ENCODE assay signal across 8 mouse cellular contexts in the genomic region with DNA sequence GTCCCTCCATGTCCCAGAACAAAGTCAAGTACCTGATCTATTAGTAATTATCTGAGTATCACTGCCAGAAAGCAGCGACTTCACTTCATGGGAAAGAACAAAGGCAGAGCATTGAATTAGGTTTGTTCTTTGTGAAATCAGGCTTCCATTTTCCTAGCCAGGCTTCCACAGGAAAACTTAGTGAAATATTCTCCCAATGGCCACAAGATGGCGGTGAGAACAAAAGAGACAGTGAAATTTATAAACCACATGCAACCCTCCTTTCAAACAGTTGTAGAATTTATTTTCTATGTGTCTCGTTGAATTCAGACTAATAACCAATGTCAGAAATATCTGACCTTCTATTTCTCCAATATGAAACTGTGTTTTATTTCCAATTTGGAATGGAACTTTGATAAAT. TPM values are rescaled to one million over a fixed set of nuclear protein-coding genes. Genes with fewer than 3 reads are reported as not detected.
DNase-seq lines count a peak whose midpoint lies in the region; ATAC-seq and TF ChIP-seq lines count a peak whose summit lies in the region.

No protein-coding gene starts in this region.

- no peak for ATAC-seq in heart, embryonic 11.5 days (replicated peaks; ENCODE audit: insufficient number of reproducible peaks, low FRiP score, low TSS enrichment)
- no peak for ATAC-seq in midbrain, embryonic 14.5 days (ENCODE audit: low FRiP score, low TSS enrichment)

- TF ChIP-seq POLR2A in CH12.LX (IDR thresholded peaks at IDR 0.05; ENCODE audit: low read depth, low read length): no peak

- H3K27ac ChIP-seq in heart, embryonic 11.5 days (ENCODE audit: low read depth, low read length): no peak overlapping the region
- H3K27ac ChIP-seq in CH12.LX (ENCODE audit: insufficient read depth, low read depth): no peak overlapping the region
- H3K27ac ChIP-seq in midbrain, embryonic 14.5 days (replicated peaks; ENCODE audit: low read depth, low read length): no peak overlapping the region

- H3K27me3 ChIP-seq in heart, embryonic 11.5 days (ENCODE audit: control insufficient read depth, insufficient read depth, low read length): no peaks in the 10 kb centered on the region
- no peaks in the 10 kb centered on the region for H3K27me3 ChIP-seq in CH12.LX (replicated peaks)
- no peaks in the 10 kb centered on the region for H3K27me3 ChIP-seq in midbrain, embryonic 14.5 days (ENCODE audit: control insufficient read depth, insufficient read depth, low read length)

- TF ChIP-seq EP300 in CH12.LX (IDR thresholded peaks at IDR 0.05; ENCODE audit: low read length): no peak

- TF ChIP-seq RAD21 in CH12.LX (IDR thresholded peaks at IDR 0.05; ENCODE audit: low read depth, low read length): peak; percentile 84

- in situ Hi-C loops in CH12.LX (cut with MboI; ENCODE audit: low pct_ligation_motif_present, low pct_unique_long_range_greater_than_20kb, low sequenced_read_pairs): loop anchor here (10.0 to 25.0 kb wide), 2 partner anchors 184 to 276 kb away; no protein-coding TSS in a partner anchor

- H3K4me3 ChIP-seq in heart, embryonic 11.5 days (ENCODE audit: low read depth, low read length): no peak overlapping the region
- no peak overlapping the region for H3K4me3 ChIP-seq in CH12.LX (replicated peaks in 1 of 3; ENCODE audit: low read depth in 2 of 3, low read length in 2 of 3, poor library complexity in 1 of 3)
- H3K4me3 ChIP-seq in midbrain, embryonic 14.5 days (replicated peaks; ENCODE audit: low read depth, low read length): no peak overlapping the region

- DNase-seq in heart, adult 8-10 months (ENCODE audit: low spot score): peak; percentile 56
- peak; percentile 53 for DNase-seq in CH12.LX (ENCODE audit: extremely low read depth)
- DNase-seq in brain, embryonic 18.5 days (ENCODE audit: low read depth, low spot score): peak; percentile 68
- DNase-seq in heart, postnatal 10 days: peak; percentile 63 to 73
- peak; percentile 7 to 77 for DNase-seq in layer of hippocampus, adult 18-20 months (ENCODE audit: low spot score in 2 of 2)
- peak; percentile 90 for DNase-seq in midbrain, embryonic 14.5 days
- peak; percentile 15 for DNase-seq in yolk sac, embryonic 10.5 days (ENCODE audit: low spot score)

- dilution Hi-C loops in CH12.LX (cut with MboI; ENCODE audit: extremely low pct_ligation_motif_present, extremely low pct_unique_long_range_greater_than_20kb, low sequenced_read_pairs): no loop called here

- peak; percentile 49 to 90 for TF ChIP-seq CTCF in CH12.LX (conservative IDR thresholded peaks at IDR 0.05 in 1 of 2, IDR thresholded peaks at IDR 0.05 in 1 of 2; ENCODE audit: low read depth in 2 of 2, low read length in 2 of 2)

- H3K4me1 ChIP-seq in heart, embryonic 11.5 days (ENCODE audit: control insufficient read depth, insufficient read depth, low read length): no peaks in the 10 kb centered on the region
- no peaks in the 10 kb centered on the region for H3K4me1 ChIP-seq in CH12.LX (ENCODE audit: control insufficient read depth in 1 of 2, insufficient read depth in 2 of 2)
- no peaks in the 10 kb centered on the region for H3K4me1 ChIP-seq in midbrain, embryonic 14.5 days (ENCODE audit: control insufficient read depth, insufficient read depth, low read length)

- H3K79me2 ChIP-seq in CH12.LX (replicated peaks; ENCODE audit: control insufficient read depth, extremely low read depth, insufficient read depth, poor library complexity, severe bottlenecking): no peaks in the 10 kb centered on the region

- H3K9me3 ChIP-seq in heart, embryonic 11.5 days (replicated peaks; ENCODE audit: control insufficient read depth, low read length): no peaks in the 10 kb centered on the region
- no peaks in the 10 kb centered on the region for H3K9me3 ChIP-seq in CH12.LX (replicated peaks; ENCODE audit: low read length)
- peaks cover 4% of the 10 kb centered on the region for H3K9me3 ChIP-seq in midbrain, embryonic 14.5 days (ENCODE audit: control insufficient read depth, low read length)

- intact Hi-C loops in heart, postnatal 10 days (cut with DNase I): loop anchor here (1.0 to 2.0 kb wide), 4 partner anchors 42 to 338 kb away; a partner anchor contains a TSS

- no peaks in the 10 kb centered on the region for H3K36me3 ChIP-seq in heart, embryonic 11.5 days (ENCODE audit: control insufficient read depth, insufficient read depth, low read length)
- H3K36me3 ChIP-seq in CH12.LX (replicated peaks in 1 of 2; ENCODE audit: control insufficient read depth in 1 of 2, insufficient read depth in 1 of 2, low read length in 1 of 2): no peaks in the 10 kb centered on the region
- no peaks in the 10 kb centered on the region for H3K36me3 ChIP-seq in midbrain, embryonic 14.5 days (ENCODE audit: control insufficient read depth, insufficient read depth, low read length)

- H3K9ac ChIP-seq in heart, embryonic 11.5 days (ENCODE audit: low read depth, low read length): no peak overlapping the region
- H3K9ac ChIP-seq in CH12.LX (ENCODE audit: insufficient read depth, low read depth): no peak overlapping the region
- H3K9ac ChIP-seq in midbrain, embryonic 14.5 days (replicated peaks; ENCODE audit: low read length): no peak overlapping the region

- no peak overlapping the region for H3K4me2 ChIP-seq in heart, embryonic 11.5 days
- no peak overlapping the region for H3K4me2 ChIP-seq in CH12.LX (ENCODE audit: insufficient read depth, low read depth, poor library complexity, severe bottlenecking)
- H3K4me2 ChIP-seq in midbrain, embryonic 14.5 days (ENCODE audit: low read length): no peak overlapping the region

- WGBS in heart, embryonic 11.5 days (ENCODE audit: insufficient replicate concordance): 8% methylated on average over 3 of the region's 3 CpGs
- 3% methylated on average over 3 of the region's 3 CpGs for WGBS in midbrain, embryonic 14.5 days

TF ChIP-seq in CH12.LX, 34 proteins besides CTCF, POLR2A, EP300 and RAD21:
- TF ChIP-seq TBP (conservative IDR thresholded peaks at IDR 0.05; ENCODE audit: low read depth, low read length) (no peak), ZNF384 (IDR thresholded peaks at IDR 0.05; ENCODE audit: low read depth, low read length) (peak; percentile 47; the same call in 1 of the 2 replicates), TCF12 (IDR thresholded peaks at IDR 0.05; ENCODE audit: low read depth, low read length) (no peak), ZC3H11A (IDR thresholded peaks at IDR 0.05; ENCODE audit: low read depth, low read length) (peak; percentile 52), MAZ (IDR thresholded peaks at IDR 0.05; ENCODE audit: low read depth, low read length) (no peak), MYC (IDR thresholded peaks at IDR 0.05; ENCODE audit: low read depth, low read length) (peak; percentile 52; the same call in 1 of the 2 replicates), KAT2A (IDR thresholded peaks at IDR 0.05; ENCODE audit: insufficient replicate concordance, low read length) (no peak), GABPA (IDR thresholded peaks at IDR 0.05; ENCODE audit: insufficient replicate concordance, low read depth, low read length) (no peak), USF1 (IDR thresholded peaks at IDR 0.05; ENCODE audit: low read depth, low read length) (no peak), JUND (conservative IDR thresholded peaks at IDR 0.05; ENCODE audit: low read depth, low read length) (0 out of 2 replicates have a peak, but pooled peaks have one; percentile 34), SMC3 (IDR thresholded peaks at IDR 0.05; ENCODE audit: low read depth, low read length) (peak; percentile 93), CHD2 (IDR thresholded peaks at IDR 0.05; ENCODE audit: low read length) (no peak), ZKSCAN1 (IDR thresholded peaks at IDR 0.05; ENCODE audit: borderline replicate concordance, low read depth, low read length) (no peak), CHD1 (IDR thresholded peaks at IDR 0.05; ENCODE audit: low read depth, low read length) (no peak), SIN3A (IDR thresholded peaks at IDR 0.05; ENCODE audit: low read length) (no peak), BHLHE40 (IDR thresholded peaks at IDR 0.05; ENCODE audit: low read depth, low read length) (no peak), ELF1 (IDR thresholded peaks at IDR 0.05; ENCODE audit: low read depth, low read length) (no peak), MXI1 (IDR thresholded peaks at IDR 0.05; ENCODE audit: low read depth, low read length) (no peak)
TF ChIP-seq in CH12.LX: peak in this region for 5.

RNA-seq across cellular contexts. Expression of a gene that starts 42.2 kb away (rescaled TPM):
- total RNA-seq in heart, adult 8-10 months (2022): 10 to 100 TPM; 10.6 to 19.2 (median 12.6) TPM
- 25.8 and 31.0 TPM in 2 replicates for polyA plus RNA-seq in heart, embryonic 11.5 days (2014; fragmentation: Nextera tagmentation; extraction: Ambion mirVana)
- 3.2 and 3.3 TPM in 2 replicates for total RNA-seq in CH12.LX (2012; rRNA removed)
- 4.2 and 4.3 TPM in 2 replicates for total RNA-seq in CH12.LX (2014; rRNA removed)
- 3.0 and 3.3 TPM in 2 replicates for polyA plus RNA-seq in CH12.LX (2012; ENCODE audit: insufficient read length, low read depth)
- total RNA-seq in heart, postnatal 10 days (2021): 10 to 100 TPM; 36.3 to 64.0 TPM
- total RNA-seq in layer of hippocampus, adult 18-20 months (2021): 1 to 10 TPM; 3.8 to 6.9 TPM
- polyA plus RNA-seq in midbrain, embryonic 14.5 days (2014; fragmentation: Nextera tagmentation; extraction: Ambion mirVana): 14.2 and 15.9 TPM in 2 replicates

Comparison
In these comparisons a context has a peak if more than half of its experiments do, and no peak if none do; other contexts are left out.
1. DNase-seq: peak in every context shown above with its lines; median percentile 90 in midbrain, embryonic 14.5 days; 68 in brain, embryonic 18.5 days; 68 in heart, postnatal 10 days; 56 in heart, adult 8-10 months; 53 in CH12.LX; 42 in layer of hippocampus, adult 18-20 months; 15 in yolk sac, embryonic 10.5 days.